Mouse (Mus musculus) cortical plate, adult 2 months (tissue): ENCODE data around the gene Spata32. TPM values are rescaled to one million over a fixed set of nuclear protein-coding genes. Genes with fewer than 3 reads are reported as not detected.

Experiments
- H3K27ac ChIP-seq: fragments of 200-500 bp; 2 replicates; pipeline ENCODE4 v1.5.1; 2012; ENCODE audit warnings: low read length, control low read depth, inconsistent platforms; ENCODE audit not compliant: insufficient read depth
- H3K4me1 ChIP-seq: fragments of 200-500 bp; 2 replicates; pipeline ENCODE4 v1.6.1; 2011; ENCODE audit warnings: low read length; ENCODE audit not compliant: control insufficient read depth, insufficient read depth
- H3K4me3 ChIP-seq: fragments of 200-500 bp; 2 replicates; pipeline ENCODE4 v1.5.1; 2011; ENCODE audit warnings: mild to moderate bottlenecking, low read length, control low read depth; ENCODE audit not compliant: insufficient read depth
- CTCF ChIP-seq: fragments of 200-500 bp; IDR thresholded peaks from 2 replicates; pipeline ENCODE4 v1.5.1; 2011; ENCODE audit warnings: mild to moderate bottlenecking, control low read depth, low read length; ENCODE audit not compliant: insufficient read depth; ENCODE audit errors: extremely low read depth
- POLR2A ChIP-seq: fragments of 200-500 bp; IDR thresholded peaks from 2 replicates; pipeline ENCODE4 v1.6.1; 2011; ENCODE audit warnings: mild to moderate bottlenecking, low read length, control low read depth; ENCODE audit not compliant: insufficient read depth; ENCODE audit errors: extremely low read depth
- polyA plus RNA-seq: library from polyadenylated mRNA; depleted of rRNA; stranded (reverse); fragments of >200 nt; gene quantifications from 2 replicates; pipeline ENCODE4 v1.2.3, GENCODE M21; 2012

Spata32 gene
- polyA plus RNA-seq, 1 experiment, result 2.5 TPM

- Histone ChIP-seq H3K27ac (no peak overlapping the region), H3K4me3 (no peak overlapping the region), H3K4me1 (peaks cover 3% of the 10 kb centered on the region)
- no peak for TF ChIP-seq CTCF
These were observed 1.0 kb upstream of the Spata32 start for GRCm38 (mm10) chr11:103219259-103219658.

GRCm38 (mm10) chr11:103218517-103218901, 277 bp upstream of the Spata32 start:
- H3K4me1 ChIP-seq, result peaks cover 1% of the 10 kb centered on the region
- H3K27ac ChIP-seq, result peak overlapping the region; percentile 24
- peak overlapping the region; percentile 57 for H3K4me3 ChIP-seq
- TF ChIP-seq CTCF, result no peak
- no peak for TF ChIP-seq POLR2A

GRCm38 (mm10) chr11:103215355-103215754, 2.9 kb downstream of the Spata32 start:
- Histone ChIP-seq H3K4me3 (no peak overlapping the region), H3K4me1 (no peaks in the 10 kb centered on the region; the same call in 1 of the 2 replicates), H3K27ac (no peak overlapping the region)
- TF ChIP-seq POLR2A (no peak), CTCF (no peak)

- Histone ChIP-seq H3K4me3 (no peak overlapping the region), H3K27ac (no peak overlapping the region), H3K4me1 (no peaks in the 10 kb centered on the region)
- TF ChIP-seq CTCF, result no peak
- no peak for TF ChIP-seq POLR2A
These were observed 4.5 kb downstream of the Spata32 start for GRCm38 (mm10) chr11:103213712-103214111.

GRCm38 (mm10) chr11:103210291-103210690, 7.9 kb downstream of the Spata32 start:
- Histone ChIP-seq H3K4me1 (no peaks in the 10 kb centered on the region), H3K27ac (no peak overlapping the region), H3K4me3 (no peak overlapping the region)
- TF ChIP-seq CTCF, result no peak
- TF ChIP-seq POLR2A, result no peak

- H3K4me3 ChIP-seq, result no peak within 1 kb of the TSS
- H3K27ac ChIP-seq, result no peak within 1 kb of the TSS
- H3K4me1 ChIP-seq, result no peaks in the 10 kb centered on the region
- TF ChIP-seq POLR2A (no peak), CTCF (no peak)
These were observed 9.8 kb downstream of the Spata32 start, which contains the start of gene 1700023F06Rik for GRCm38 (mm10) chr11:103208458-103208857. Gene 1700023F06Rik (minus strand): TSS chr11:103208558.

GRCm38 (mm10) chr11:103206203-103206602, 12.0 kb downstream of the Spata32 start:
- Histone ChIP-seq H3K27ac (no peak overlapping the region), H3K4me3 (no peak overlapping the region), H3K4me1 (no peaks in the 10 kb centered on the region)
- no peak for TF ChIP-seq CTCF
- TF ChIP-seq POLR2A, result no peak

GRCm38 (mm10) chr11:103202376-103202775, 15.9 kb downstream of the Spata32 start:
- no peak overlapping the region for H3K4me3 ChIP-seq
- TF ChIP-seq CTCF (no peak), POLR2A (no peak)
- peaks cover 5% of the 10 kb centered on the region for H3K4me1 ChIP-seq
- no peak overlapping the region for H3K27ac ChIP-seq

GRCm38 (mm10) chr11:103201664-103202063, 16.6 kb downstream of the Spata32 start:
- TF ChIP-seq CTCF (no peak), POLR2A (no peak)
- peaks cover 5% of the 10 kb centered on the region for H3K4me1 ChIP-seq
- H3K27ac ChIP-seq, result peak overlapping the region; percentile 48
- no peak overlapping the region for H3K4me3 ChIP-seq

GRCm38 (mm10) chr11:103198911-103199803, 19.1 kb downstream of the Spata32 start:
- TF ChIP-seq CTCF, result no peak
- peak; percentile 32; the same call in 1 of the 2 replicates for TF ChIP-seq POLR2A
- H3K4me3 ChIP-seq, result peak overlapping the region; percentile 31
- H3K4me1 ChIP-seq, result peaks cover 5% of the 10 kb centered on the region
- peak overlapping the region; percentile 89 for H3K27ac ChIP-seq
